Mouse (Mus musculus) lung, embryonic 16.5 days (tissue): Measurements from ENCODE around the gene Acss3. TPM values are rescaled to one million over a fixed set of nuclear protein-coding genes. Genes with fewer than 3 reads are reported as not detected.

ENCODE experiments used
- ATAC-seq: fragments of 200-750 bp; cut with Nextera tagmentation; 2 replicates; pipeline ENCODE4 v1.8.0; 2017; ENCODE audit warnings: low read depth, mild to moderate bottlenecking, moderate library complexity
- H3K27ac ChIP-seq: fragments of 300-500 bp; sonication (generic); 2 replicates; pipeline ENCODE4 v1.5.1; 2014; ENCODE audit warnings: mild to moderate bottlenecking, control low read depth, low read length
- H3K27me3 ChIP-seq: fragments of 300-500 bp; sonication (generic); 2 replicates; pipeline ENCODE4 v1.6.1; 2014; ENCODE audit warnings: low read depth, low read length, mixed read lengths; ENCODE audit not compliant: control insufficient read depth, insufficient read depth
- H3K36me3 ChIP-seq: fragments of 300-500 bp; sonication (generic); 2 replicates; pipeline ENCODE4 v1.6.1; 2014; ENCODE audit warnings: low read length; ENCODE audit not compliant: control insufficient read depth, insufficient read depth
- H3K4me1 ChIP-seq: fragments of 300-500 bp; sonication (generic); replicated peaks from 2 replicates; pipeline ENCODE4 v1.6.1; 2014; ENCODE audit warnings: low read length, mixed read lengths; ENCODE audit not compliant: control insufficient read depth, insufficient read depth
- H3K4me2 ChIP-seq: fragments of 300-500 bp; sonication (generic); 2 replicates; pipeline ENCODE4 v1.6.1; 2014; ENCODE audit warnings: low read depth, low read length, control low read depth
- H3K4me3 ChIP-seq: fragments of 300-500 bp; sonication (generic); 2 replicates; pipeline ENCODE4 v1.5.1; 2014; ENCODE audit warnings: mild to moderate bottlenecking, low read length, control low read depth
- H3K9ac ChIP-seq: fragments of 300-500 bp; sonication (generic); 2 replicates; pipeline ENCODE4 v1.6.1; 2014; ENCODE audit warnings: low read length, control low read depth
- H3K9me3 ChIP-seq: fragments of 300-500 bp; sonication (generic); 2 replicates; pipeline ENCODE4 v1.6.1; 2016; ENCODE audit warnings: low read length; ENCODE audit not compliant: control insufficient read depth
- WGBS: fragments of 180-500 bp; shearing (Covaris S2); extraction: QIAGEN DNeasy Blood & Tissue Kit; methylation state at CpG from one replicate; pipeline ENCODE4 v1.1.7; 2014; 5-methylcytosine and 5-hydroxymethylcytosine counted together
- polyA plus RNA-seq: library from polyadenylated mRNA; unstranded; fragments of >200 nt; fragmentation: Nextera tagmentation; extraction: Ambion mirVana; gene quantifications from 2 replicates; pipeline ENCODE4 v1.2.1, GENCODE M21; 2015

The Acss3 gene
- polyA plus RNA-seq, 1 experiment from 2014 or later: 10.6 TPM

DNA sequence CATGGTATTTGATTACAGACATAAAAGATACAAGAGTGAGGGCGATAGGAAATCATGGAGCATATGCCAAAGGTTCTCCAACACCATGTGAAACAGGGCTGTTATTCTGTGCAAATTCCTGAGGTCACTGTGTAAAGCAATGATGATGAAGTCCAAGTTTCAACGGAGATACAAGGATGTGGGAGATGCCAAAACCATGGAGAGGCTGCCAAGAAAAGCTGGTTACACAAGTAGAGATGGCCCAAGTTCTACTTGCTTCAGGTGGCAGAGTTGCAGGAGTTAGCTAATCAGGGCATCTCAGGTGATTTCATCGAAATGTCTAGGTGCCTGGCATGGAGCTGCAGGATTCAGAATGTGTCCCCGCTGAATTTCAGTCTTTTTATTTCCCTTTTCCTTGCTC, 84.3 kb downstream of the Acss3 start:
- no peaks in the 10 kb centered on the region for H3K36me3 ChIP-seq
- no peak overlapping the region for H3K27ac ChIP-seq
- no peaks in the 10 kb centered on the region for H3K4me1 ChIP-seq
- H3K9ac ChIP-seq: no peak overlapping the region
- H3K4me2 ChIP-seq: no peak overlapping the region
- ATAC-seq: no peak
- H3K9me3 ChIP-seq: no peaks in the 10 kb centered on the region
- WGBS: 72% methylated on average over 4 of the region's 4 CpGs
- H3K27me3 ChIP-seq: no peaks in the 10 kb centered on the region
- H3K4me3 ChIP-seq: no peak overlapping the region

DNA sequence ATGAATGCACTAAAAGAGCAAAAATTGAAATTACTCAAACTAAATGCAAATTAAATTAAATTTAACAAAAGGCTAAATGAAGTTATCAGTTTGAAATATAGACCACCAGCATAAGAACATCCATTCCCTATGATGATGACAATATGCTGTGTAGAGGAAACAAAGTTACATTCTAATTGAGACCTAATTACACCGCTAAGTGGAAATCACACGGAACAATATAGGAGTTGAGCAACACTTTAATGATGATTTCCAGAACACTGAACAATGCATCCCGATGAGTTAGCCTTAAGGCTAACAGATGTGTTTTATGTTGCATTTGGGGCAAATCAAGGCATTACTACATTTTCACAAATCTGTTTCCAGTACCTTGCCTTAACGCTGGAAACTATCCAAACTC, 99.2 kb downstream of the Acss3 start:
- Histone ChIP-seq H3K9ac (no peak overlapping the region), H3K4me2 (no peak overlapping the region), H3K27me3 (no peaks in the 10 kb centered on the region), H3K27ac (no peak overlapping the region), H3K4me3 (no peak overlapping the region), H3K4me1 (no peaks in the 10 kb centered on the region), H3K9me3 (no peaks in the 10 kb centered on the region), H3K36me3 (no peaks in the 10 kb centered on the region)
- 88% methylated on average over 4 of the region's 4 CpGs for WGBS
- ATAC-seq: no peak

DNA sequence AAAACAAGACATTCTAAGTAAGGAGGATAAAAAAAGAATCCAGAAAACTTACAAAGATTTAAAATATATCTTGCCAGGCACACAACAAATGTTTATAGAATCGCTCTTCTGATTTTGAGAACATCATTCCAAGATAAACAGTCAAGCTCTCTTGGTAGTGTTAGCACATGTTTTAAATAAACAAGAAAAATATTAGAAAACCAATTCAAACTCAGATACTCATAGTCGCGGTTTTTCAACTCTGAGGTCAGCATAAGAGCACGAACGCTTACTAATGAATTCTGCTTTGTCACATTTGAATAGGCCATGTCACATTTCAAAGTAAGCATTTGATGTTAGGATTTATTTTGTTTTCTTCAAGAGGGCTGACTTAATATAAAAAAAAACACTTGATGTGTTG, 102.3 kb downstream of the Acss3 start:
- Histone ChIP-seq H3K9me3 (no peaks in the 10 kb centered on the region), H3K36me3 (no peaks in the 10 kb centered on the region), H3K9ac (no peak overlapping the region), H3K27ac (no peak overlapping the region), H3K4me2 (no peak overlapping the region), H3K4me3 (no peak overlapping the region), H3K4me1 (no peaks in the 10 kb centered on the region), H3K27me3 (no peaks in the 10 kb centered on the region)
- ATAC-seq: peak; percentile 34; the same call in 1 of the 2 replicates
- WGBS: 48% methylated on average over 5 of the region's 5 CpGs

DNA sequence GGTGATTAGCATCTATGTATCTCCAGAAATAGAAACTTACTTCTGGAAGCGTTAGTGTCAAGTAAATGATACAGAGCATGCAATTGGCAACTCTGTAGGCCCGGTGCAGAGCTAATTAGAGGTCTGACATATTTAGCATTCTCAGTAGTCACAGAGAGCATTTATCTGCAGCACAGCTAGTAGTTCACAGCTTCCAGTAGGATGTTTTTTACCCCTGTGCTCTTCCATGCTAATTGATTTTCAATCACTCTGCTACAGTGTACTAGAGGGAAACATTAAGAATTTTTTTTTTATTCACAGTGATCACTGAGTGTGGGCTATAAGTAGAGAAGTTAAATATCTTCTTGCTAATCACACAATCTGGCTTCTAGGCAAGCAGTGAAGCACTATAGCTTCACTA, 112.3 kb downstream of the Acss3 start:
- no peaks in the 10 kb centered on the region for H3K4me1 ChIP-seq
- no peak overlapping the region for H3K27ac ChIP-seq
- no peak overlapping the region for H3K9ac ChIP-seq
- no peak overlapping the region for H3K4me2 ChIP-seq
- no peaks in the 10 kb centered on the region for H3K9me3 ChIP-seq
- H3K4me3 ChIP-seq: no peak overlapping the region
- no peaks in the 10 kb centered on the region for H3K27me3 ChIP-seq
- no peaks in the 10 kb centered on the region for H3K36me3 ChIP-seq
- ATAC-seq: no peak
- WGBS: 62% methylated on average over 2 of the region's 2 CpGs

DNA sequence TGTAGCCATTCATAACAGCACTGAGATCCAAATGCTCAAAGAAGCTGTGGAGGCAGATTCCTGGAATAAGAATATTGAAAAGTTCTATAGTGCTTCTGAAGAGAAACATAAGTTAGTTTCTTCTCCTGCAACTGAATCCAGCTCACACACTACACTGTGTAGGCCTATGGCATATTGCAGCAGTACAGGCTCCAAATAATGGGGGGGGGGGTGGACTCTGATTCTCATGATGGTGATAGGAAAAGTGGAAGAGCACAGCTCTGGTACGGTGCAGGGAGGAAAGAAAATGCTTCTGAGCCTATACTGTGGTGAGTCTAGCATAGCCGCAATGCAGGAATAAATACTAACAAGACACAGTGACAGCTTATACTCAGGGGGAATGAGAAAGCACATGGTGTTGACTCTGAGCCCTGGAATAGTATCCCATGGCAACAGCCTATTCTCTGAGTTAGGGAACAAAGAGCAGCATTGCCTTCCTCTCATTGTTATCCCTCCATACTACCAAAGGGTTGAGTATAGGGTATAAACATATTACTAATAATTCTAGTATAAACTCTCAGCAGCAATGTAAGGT, 125.3 kb downstream of the Acss3 start:
- H3K4me1 ChIP-seq: no peaks in the 10 kb centered on the region
- no peak for ATAC-seq
- H3K27ac ChIP-seq: no peak overlapping the region
- WGBS: 88% methylated on average over 2 of the region's 2 CpGs
- H3K27me3 ChIP-seq: no peaks in the 10 kb centered on the region
- no peak overlapping the region for H3K4me3 ChIP-seq
- no peaks in the 10 kb centered on the region for H3K9me3 ChIP-seq
- no peaks in the 10 kb centered on the region for H3K36me3 ChIP-seq
- no peak overlapping the region for H3K4me2 ChIP-seq
- H3K9ac ChIP-seq: no peak overlapping the region

DNA sequence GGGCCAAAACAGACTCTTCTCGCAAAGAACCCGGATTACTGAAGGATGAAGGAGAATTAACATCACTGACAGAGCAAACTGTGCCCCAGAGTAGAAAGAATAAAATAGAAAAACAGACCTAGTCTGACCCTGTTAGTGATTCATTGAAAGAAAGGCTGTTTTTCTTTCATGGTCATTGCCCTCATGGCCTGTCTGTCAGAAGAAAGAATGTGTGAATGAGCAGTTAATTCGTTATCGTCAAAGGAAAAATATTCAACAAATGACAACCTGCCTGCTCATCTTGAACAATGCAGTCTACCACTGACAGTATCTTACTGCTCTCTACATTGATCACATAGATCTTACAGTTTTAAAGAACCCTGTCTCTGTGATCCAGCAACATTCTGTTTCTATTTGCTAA, 134.0 kb downstream of the Acss3 start:
- no peaks in the 10 kb centered on the region for H3K9me3 ChIP-seq
- H3K27ac ChIP-seq: no peak overlapping the region
- H3K4me1 ChIP-seq: no peaks in the 10 kb centered on the region
- no peak for ATAC-seq
- H3K27me3 ChIP-seq: no peaks in the 10 kb centered on the region
- H3K9ac ChIP-seq: no peak overlapping the region
- H3K4me3 ChIP-seq: no peak overlapping the region
- H3K4me2 ChIP-seq: no peak overlapping the region
- 54% methylated on average over 4 of the region's 4 CpGs for WGBS
- no peaks in the 10 kb centered on the region for H3K36me3 ChIP-seq

DNA sequence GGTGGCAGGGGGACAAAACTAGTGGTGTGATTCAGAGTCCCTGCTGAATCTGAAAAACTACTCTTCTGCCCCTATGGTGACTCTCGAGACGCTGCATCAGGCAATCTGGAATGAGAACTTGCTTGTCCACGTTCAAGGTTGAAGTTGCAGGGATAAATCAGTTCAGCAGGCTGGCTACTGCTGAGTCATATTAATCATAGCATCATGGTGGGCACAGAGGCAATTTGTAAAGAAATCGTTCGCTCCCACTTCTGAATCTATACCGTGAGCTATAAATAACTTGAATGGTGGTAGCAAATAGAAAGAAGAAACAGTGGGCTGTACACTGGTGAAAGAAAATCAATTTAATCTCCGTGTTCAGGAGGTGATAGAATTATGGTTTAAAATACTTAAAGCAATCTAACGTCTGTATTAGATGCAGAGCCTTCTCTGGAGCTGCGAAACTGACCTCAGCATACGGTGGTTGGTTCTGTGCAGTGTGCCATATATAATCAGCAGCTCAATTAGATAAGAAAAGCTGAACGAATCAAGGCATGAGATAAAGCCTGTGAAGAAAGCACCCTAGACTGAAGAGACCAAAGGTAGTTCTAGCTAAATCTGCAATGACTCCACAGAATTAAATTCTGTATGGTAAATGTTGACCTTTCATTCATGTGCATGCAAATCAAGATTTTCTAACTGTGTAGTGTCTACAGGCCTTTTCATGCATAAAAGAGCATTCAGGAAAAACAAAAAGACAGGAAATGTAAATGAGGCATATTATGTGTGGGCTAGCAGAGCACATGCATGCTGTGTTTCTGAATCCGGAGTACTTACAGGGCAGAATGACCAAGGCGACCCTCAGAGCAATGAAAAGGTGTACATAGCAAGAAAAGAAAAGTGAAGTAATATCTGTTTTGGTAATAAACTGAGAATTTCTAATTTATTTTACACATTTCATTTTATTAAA, 148.0 kb downstream of the Acss3 start:
- Histone ChIP-seq H3K4me1 (no peaks in the 10 kb centered on the region), H3K4me2 (no peak overlapping the region), H3K27ac (no peak overlapping the region), H3K36me3 (no peaks in the 10 kb centered on the region), H3K9ac (no peak overlapping the region), H3K9me3 (no peaks in the 10 kb centered on the region), H3K27me3 (no peaks in the 10 kb centered on the region), H3K4me3 (no peak overlapping the region)
- WGBS: 72% methylated on average over 13 of the region's 13 CpGs
- ATAC-seq: no peak

DNA sequence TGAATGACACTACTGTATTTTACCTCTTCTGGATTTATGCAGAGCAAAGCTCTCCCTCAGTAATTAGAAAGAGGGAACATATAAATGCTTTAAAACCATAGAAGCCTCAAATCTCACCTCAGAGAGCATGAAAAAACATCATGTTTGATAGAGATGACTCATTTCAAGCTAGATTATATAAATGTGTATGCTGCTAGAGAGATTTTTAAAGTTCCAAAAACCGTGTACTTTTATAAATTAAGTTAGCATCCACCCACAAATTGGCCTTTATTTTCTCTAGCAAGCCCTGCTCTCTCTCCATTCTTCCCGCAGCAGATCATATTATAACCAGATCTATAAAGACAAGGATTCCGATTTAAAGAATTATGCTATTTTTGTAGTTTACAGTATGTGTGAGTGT, 164.4 kb downstream of the Acss3 start:
- Histone ChIP-seq H3K27me3 (no peaks in the 10 kb centered on the region), H3K36me3 (no peaks in the 10 kb centered on the region), H3K4me1 (no peaks in the 10 kb centered on the region), H3K9ac (no peak overlapping the region), H3K9me3 (no peaks in the 10 kb centered on the region), H3K4me2 (no peak overlapping the region), H3K4me3 (no peak overlapping the region), H3K27ac (no peak overlapping the region)
- ATAC-seq: no peak
- WGBS: 77% methylated on average over 3 of the region's 3 CpGs

DNA sequence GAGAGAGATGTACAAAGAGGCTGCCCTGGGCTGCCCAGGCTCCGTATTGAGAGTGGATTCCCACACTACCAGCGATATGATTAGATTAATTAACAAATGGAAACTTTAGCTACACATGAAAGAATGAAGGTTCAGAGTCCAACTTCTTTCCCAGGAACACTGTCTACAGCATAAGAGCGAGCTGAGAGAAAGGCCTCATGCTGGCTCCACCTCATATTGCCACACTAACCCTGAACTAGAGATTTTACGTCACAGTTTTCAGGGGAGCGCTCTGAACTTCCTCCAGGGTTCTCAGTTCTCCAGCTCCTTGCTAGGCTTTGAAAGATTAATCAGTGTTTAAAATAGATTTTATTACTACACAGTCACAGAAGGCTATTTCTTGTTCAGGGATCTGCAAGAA, 182.1 kb downstream of the Acss3 start:
- 70% methylated on average over 5 of the region's 5 CpGs for WGBS
- Histone ChIP-seq H3K4me1 (no peaks in the 10 kb centered on the region), H3K9ac (no peak overlapping the region), H3K4me3 (no peak overlapping the region), H3K27me3 (no peaks in the 10 kb centered on the region), H3K4me2 (no peak overlapping the region), H3K27ac (no peak overlapping the region), H3K36me3 (no peaks in the 10 kb centered on the region), H3K9me3 (no peaks in the 10 kb centered on the region)
- ATAC-seq: no peak
